Mouse (Mus musculus): ENCODE data around the gene Nudt4. TPM values are rescaled to one million over a fixed set of nuclear protein-coding genes. Genes with fewer than 3 reads are reported as not detected.
A peak's percentile ranks its signal among the peaks of the same experiment; 100 is the strongest.

Nudt4 gene
- polyA plus RNA-seq, 1 experiment from 2014 or later: 78.7 TPM

DNA sequence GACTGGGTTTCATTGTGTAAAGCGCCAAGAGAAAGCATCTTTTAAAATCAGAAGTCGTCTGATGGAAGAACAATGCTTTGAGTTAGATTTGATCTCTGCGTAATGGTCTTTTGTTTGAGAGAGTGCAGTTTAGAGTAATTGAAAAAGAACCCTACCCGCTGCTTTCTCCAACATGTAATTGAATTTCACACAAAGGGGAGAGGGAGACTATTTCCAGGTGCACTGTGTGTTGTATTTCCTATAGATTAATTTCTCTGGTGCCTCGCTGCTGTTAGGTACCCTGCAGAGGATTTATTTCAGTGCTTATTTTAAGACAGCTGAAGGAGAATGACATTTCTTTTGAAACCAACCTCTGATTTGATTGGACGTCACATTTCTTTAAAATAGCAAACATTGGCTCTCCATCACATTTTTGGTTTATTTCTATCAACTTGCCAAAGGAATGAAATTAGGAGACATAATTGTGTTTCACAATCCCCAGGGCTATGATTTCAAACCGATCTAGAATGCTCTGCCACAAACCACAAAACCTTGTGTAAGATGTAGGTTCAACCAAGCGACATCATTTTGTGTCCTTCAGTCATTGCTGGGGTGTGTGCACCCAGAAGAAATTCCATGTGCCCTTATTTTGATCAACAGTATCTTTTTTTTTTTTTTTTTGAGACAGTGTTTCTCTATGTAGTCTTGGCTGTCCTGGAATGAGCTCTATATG is 23.7 kb upstream of the Nudt4 start:
- no peak for DNase-seq (ENCODE audit: low spot score)
- WGBS: 90% methylated on average over 8 of the region's 8 CpGs

DNA sequence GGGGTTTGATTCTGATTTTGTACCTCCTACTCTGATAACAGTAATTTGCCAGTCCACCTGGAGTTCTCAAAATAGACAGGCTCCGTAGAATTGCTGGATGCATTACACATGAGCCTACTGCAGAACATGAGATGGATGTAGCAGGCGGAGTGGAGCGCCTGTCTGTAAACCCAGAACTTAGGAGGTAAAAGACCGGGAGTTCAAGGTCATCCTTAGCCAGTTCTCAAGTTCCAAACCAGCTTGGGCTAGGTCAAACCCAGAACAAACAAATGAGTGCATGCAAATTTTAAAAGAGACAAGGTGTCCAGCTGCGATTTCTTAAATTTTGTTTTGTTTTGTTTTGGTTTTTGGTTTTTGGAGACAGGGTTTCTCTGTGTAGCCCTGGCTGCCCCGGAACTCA is 21.6 kb upstream of the Nudt4 start:
- Histone ChIP-seq H3K4me1 (no peaks in the 10 kb centered on the region), H3K4me3 (no peak overlapping the region), H3K36me3 (no peaks in the 10 kb centered on the region), H3K27me3 (ENCODE audit: low read depth, poor library complexity, severe bottlenecking) (no peaks in the 10 kb centered on the region), H3K9me3 (replicated peaks) (no peaks in the 10 kb centered on the region), H3K27ac (no peak overlapping the region)
- WGBS: 88% methylated on average over 6 of the region's 6 CpGs
- no peak for DNase-seq (ENCODE audit: low spot score)

More for the DNA sequence above, 23.7 kb upstream of the Nudt4 start:
- no peaks in the 10 kb centered on the region for H3K9me3 ChIP-seq (replicated peaks)
- no peak overlapping the region for H3K27ac ChIP-seq
- no peaks in the 10 kb centered on the region for H3K27me3 ChIP-seq (ENCODE audit: low read depth, poor library complexity, severe bottlenecking)
- no peak overlapping the region for H3K4me3 ChIP-seq
- no peaks in the 10 kb centered on the region for H3K36me3 ChIP-seq
- no peaks in the 10 kb centered on the region for H3K4me1 ChIP-seq

DNA sequence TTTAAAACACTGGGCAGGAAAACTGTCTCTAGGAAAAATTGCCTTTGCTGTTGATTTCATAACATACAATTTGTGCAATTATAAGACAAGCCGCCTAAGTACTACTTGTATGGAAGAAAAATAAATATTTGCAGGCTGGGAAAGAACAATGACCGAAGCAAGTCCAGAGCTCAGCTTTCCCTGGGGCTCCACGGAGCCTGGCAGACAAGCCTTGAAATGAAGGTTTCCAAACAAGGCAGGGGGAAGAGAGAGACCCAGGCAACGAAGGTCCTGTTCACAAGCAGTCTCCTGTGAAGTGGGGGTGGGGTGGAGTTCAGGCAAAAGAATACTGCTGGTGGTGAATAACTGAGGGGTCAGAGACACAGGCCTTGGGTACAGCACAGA is 13.6 kb upstream of the Nudt4 start:
- Histone ChIP-seq H3K27me3 (ENCODE audit: low read depth, poor library complexity, severe bottlenecking) (no peaks in the 10 kb centered on the region), H3K4me1 (peaks cover 13% of the 10 kb centered on the region), H3K9me3 (replicated peaks) (no peaks in the 10 kb centered on the region), H3K27ac (peak overlapping the region; percentile 54; the same call in 1 of the 2 replicates), H3K36me3 (no peaks in the 10 kb centered on the region), H3K4me3 (no peak overlapping the region)
- no peak for DNase-seq (ENCODE audit: low spot score)
- WGBS: 55% methylated on average over 4 of the region's 4 CpGs

DNA sequence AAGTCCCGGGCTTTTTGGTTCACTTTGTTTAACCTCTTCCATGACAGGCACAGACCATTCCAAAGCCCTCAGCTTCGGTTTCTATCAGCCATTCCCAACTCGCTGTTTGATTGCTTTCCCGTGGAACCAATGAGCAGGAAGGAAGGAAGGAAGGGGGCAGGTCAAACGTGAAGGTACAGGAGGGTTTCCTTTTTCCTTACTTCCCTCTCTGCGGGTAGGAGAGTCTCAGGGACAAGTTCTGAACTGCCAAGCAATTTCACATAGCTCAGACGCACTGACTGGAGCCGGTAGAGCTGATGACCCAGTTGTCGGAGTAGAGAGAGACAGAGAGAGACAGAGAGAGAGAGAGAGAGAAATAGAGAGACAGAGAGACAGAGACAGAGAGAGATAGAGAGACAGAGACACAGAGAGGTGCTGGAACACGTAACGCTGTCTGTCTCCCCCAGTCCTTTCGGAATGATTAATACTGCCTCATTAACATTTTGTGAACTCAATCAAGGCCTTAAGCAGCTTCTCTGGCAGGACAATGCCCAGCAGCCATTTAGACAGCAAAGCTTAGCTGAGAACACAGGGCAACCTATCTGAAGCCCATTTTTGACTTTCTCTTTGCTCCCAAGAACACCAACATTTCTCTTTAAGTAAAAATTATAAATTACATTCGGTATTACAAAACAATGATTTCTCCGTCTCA is 13.1 kb upstream of the Nudt4 start:
- no peaks in the 10 kb centered on the region for H3K9me3 ChIP-seq (replicated peaks)
- H3K27me3 ChIP-seq (ENCODE audit: low read depth, poor library complexity, severe bottlenecking): no peaks in the 10 kb centered on the region
- 0 out of 2 replicates have a peak overlapping the region, but pooled peaks have one; percentile 4 for H3K27ac ChIP-seq
- WGBS: 58% methylated on average over 14 of the region's 14 CpGs
- H3K36me3 ChIP-seq: no peaks in the 10 kb centered on the region
- no peak overlapping the region for H3K4me3 ChIP-seq
- no peak for DNase-seq (ENCODE audit: low spot score)
- H3K4me1 ChIP-seq: peaks cover 13% of the 10 kb centered on the region

DNA sequence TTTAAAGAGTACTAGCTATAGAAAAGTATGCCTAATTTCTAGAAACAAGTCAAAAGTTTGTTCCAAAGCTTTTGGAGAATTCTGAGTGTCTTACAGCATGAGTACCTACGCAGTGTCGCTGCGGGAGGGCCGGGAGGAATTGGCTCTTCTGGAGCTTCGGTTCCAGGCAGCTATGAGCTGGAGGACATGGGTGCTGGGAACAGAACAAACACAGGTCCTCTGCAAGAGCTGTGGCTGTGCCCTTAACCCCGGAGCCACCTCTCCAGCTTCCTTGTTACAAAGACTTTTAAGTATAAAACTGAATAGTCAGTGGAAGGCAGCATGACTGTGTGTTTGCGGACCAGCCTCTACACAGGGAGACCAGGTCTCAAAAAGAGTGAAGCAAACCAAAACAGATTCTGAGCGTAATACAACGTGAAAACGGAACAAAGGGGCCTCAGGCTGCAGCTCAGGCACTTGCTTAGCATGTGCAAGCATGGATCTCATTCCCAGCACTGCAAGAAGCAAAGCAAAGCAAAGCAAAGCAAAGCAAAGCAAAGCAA is 12.0 kb upstream of the Nudt4 start:
- Histone ChIP-seq H3K4me3 (no peak overlapping the region), H3K4me1 (peaks cover 13% of the 10 kb centered on the region), H3K9me3 (replicated peaks) (no peaks in the 10 kb centered on the region), H3K27me3 (ENCODE audit: low read depth, poor library complexity, severe bottlenecking) (no peaks in the 10 kb centered on the region), H3K36me3 (no peaks in the 10 kb centered on the region), H3K27ac (no peak overlapping the region)
- WGBS: 84% methylated on average over 10 of the region's 10 CpGs
- DNase-seq (ENCODE audit: low spot score): no peak

DNA sequence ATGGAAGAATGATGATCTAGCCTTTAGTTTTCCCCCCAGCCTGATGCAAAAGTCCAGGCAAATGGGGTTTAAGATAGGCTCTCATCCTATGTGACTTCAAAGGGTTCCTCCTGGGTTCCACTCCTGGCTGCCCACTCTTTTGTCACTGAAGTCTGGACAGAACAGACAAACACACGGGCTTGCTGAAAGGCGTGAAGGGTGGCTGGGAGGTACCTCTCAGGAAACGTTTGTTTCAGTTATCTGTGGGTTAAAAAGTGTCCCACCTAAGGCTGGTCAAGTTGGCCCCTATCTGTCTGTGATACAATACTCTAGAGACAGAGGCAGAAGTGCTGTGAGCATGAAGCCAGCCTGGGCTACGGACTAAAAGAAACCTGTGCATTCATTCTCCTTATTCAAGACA is 11.0 kb upstream of the Nudt4 start:
- DNase-seq (ENCODE audit: low spot score): no peak
- no peak overlapping the region for H3K4me3 ChIP-seq
- H3K9me3 ChIP-seq (replicated peaks): no peaks in the 10 kb centered on the region
- H3K4me1 ChIP-seq: peaks cover 13% of the 10 kb centered on the region
- H3K27ac ChIP-seq: no peak overlapping the region
- H3K36me3 ChIP-seq: no peaks in the 10 kb centered on the region
- WGBS: 71% methylated on average over 4 of the region's 4 CpGs
- H3K27me3 ChIP-seq (ENCODE audit: low read depth, poor library complexity, severe bottlenecking): no peaks in the 10 kb centered on the region

DNA sequence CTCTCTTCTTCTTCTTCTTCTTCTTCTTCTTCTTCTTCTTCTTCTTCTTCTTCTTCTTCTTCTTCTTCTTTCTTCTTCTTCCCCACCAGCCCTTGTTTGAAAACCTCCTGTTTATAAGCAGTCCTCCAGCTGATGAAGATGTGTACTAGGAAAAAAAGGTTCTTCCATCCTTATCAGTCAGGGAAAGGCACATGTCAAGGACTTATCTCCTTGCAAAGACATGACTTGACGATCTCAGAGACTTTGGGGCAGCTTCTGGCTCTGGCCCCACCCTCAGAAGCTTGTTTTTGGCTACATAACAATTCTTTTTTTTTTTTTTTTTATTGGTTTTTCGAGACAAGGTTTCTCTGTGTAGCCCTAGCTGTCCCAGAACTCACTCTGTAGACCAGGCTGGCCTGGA is 5.5 kb upstream of the Nudt4 start:
- WGBS: 66% methylated on average over 2 of the region's 2 CpGs
- Histone ChIP-seq H3K36me3 (no peaks in the 10 kb centered on the region), H3K27me3 (ENCODE audit: low read depth, poor library complexity, severe bottlenecking) (no peaks in the 10 kb centered on the region), H3K27ac (no peak overlapping the region), H3K4me1 (peaks cover 14% of the 10 kb centered on the region), H3K4me3 (no peak overlapping the region), H3K9me3 (replicated peaks) (no peaks in the 10 kb centered on the region)
- no peak for DNase-seq (ENCODE audit: low spot score)

DNA sequence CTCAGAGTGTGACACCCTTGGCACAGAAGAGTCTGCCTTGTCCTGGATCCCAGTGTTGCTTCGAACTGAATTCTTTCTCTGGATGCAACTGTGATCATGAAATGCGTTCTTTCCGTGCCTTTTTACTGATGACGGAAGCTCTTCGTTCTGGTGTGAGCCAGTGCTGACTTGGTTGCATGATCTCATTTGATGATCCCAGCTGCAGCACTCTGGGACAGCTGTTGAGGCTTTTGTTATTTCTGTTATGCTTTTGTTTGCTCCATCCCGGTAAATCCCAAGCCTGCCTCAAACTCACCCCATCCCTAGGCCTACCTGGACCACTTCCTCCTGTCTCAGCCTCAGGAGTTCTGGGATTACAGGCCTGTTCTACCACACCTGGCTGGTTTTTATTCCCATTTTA is 4.1 kb upstream of the Nudt4 start:
- Histone ChIP-seq H3K4me3 (no peak overlapping the region), H3K27ac (no peak overlapping the region), H3K9me3 (replicated peaks) (no peaks in the 10 kb centered on the region), H3K36me3 (no peaks in the 10 kb centered on the region), H3K27me3 (ENCODE audit: low read depth, poor library complexity, severe bottlenecking) (no peaks in the 10 kb centered on the region), H3K4me1 (peaks cover 16% of the 10 kb centered on the region)
- DNase-seq (ENCODE audit: low spot score): no peak
- 89% methylated on average over 6 of the region's 6 CpGs for WGBS

DNA sequence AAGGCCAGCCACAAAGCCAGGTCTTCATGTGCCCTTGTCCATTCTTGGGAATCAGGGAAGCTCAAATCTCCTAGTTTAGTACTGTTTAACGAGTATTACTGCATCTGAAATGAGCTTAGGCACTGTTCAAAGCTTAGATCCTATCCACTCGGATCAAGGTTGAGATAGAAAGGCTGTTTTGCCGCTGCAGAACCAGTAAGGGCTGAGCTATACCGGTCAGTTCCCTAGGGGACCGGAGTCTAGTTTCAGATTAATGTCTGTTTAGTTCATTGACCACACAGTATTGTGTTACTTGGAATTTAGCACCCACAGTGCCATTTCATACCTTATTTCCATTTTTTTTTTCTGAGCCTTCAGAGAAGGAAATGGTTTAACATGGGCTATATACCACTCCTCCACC is 3.6 kb upstream of the Nudt4 start:
- Histone ChIP-seq H3K27ac (no peak overlapping the region), H3K9me3 (replicated peaks) (no peaks in the 10 kb centered on the region), H3K27me3 (ENCODE audit: low read depth, poor library complexity, severe bottlenecking) (no peaks in the 10 kb centered on the region)

DNA sequence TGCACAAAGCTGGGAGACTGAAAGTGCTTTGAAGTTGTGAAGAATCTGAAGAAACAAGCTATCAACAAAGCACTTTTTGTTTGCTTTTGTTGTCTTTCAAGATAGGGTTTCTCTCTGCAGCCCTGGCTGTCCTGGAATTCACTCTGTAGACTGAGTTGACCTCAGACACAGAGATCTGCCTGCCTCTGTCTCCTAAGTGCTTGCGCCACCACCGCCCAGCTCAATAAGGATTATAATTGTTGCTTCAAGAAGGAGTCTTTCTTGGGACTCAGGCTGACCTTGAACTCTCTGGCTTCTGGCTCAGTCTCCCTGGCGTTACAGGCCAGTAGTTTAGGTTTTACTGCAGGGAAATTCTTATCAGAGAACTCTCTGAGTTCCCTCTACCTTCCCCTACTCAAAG is 2.8 kb upstream of the Nudt4 start:
- no peaks in the 10 kb centered on the region for H3K27me3 ChIP-seq (ENCODE audit: low read depth, poor library complexity, severe bottlenecking)
- H3K9me3 ChIP-seq (replicated peaks): no peaks in the 10 kb centered on the region
- no peaks in the 10 kb centered on the region for H3K36me3 ChIP-seq
- H3K4me3 ChIP-seq: no peak overlapping the region
- peaks cover 24% of the 10 kb centered on the region for H3K4me1 ChIP-seq
- DNase-seq (ENCODE audit: low spot score): no peak
- WGBS: 88% methylated on average over 3 of the region's 3 CpGs
- no peak overlapping the region for H3K27ac ChIP-seq

More for the DNA sequence above, 3.6 kb upstream of the Nudt4 start:
- no peak overlapping the region for H3K4me3 ChIP-seq
- 75% methylated on average over 5 of the region's 5 CpGs for WGBS
- no peak for DNase-seq (ENCODE audit: low spot score)
- no peaks in the 10 kb centered on the region for H3K36me3 ChIP-seq
- peaks cover 17% of the 10 kb centered on the region for H3K4me1 ChIP-seq

DNA sequence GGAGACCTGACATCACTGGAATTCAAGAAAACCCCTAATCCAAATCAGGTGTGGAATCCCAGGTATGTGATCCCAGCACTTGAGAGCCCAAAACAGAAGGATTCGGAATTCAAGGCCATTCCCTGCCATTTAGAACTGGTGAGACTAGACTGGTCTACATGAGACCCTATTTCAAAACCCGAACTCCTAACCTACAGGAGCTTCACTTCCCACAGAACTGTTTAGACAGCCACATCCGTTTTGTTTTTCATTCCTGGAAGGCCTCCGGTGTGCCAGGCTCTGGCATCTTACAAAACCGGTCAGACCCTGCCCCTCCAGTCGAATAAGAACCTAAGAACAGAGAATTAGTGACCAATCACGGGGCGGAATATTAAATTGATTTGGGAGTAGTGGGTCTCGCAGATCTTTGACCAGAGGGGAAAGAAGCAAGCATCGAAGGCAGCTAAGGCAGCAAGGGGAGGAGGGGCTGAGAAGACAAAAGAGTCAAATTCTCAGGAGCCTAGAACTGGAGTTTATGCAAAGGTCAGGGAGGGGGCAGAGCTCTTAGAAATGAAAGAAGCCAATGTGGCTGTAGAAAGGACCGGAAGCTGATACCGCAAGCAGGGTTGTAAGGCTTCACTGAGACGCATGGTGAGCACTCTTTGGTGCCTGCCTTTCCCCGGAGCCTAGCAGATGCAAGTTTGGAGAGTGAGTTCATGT is 1.4 kb upstream of the Nudt4 start:
- Histone ChIP-seq H3K4me3 (0 out of 2 replicates have a peak overlapping the region, but pooled peaks have one; percentile 4), H3K27me3 (ENCODE audit: low read depth, poor library complexity, severe bottlenecking) (no peaks in the 10 kb centered on the region), H3K36me3 (peaks cover 4% of the 10 kb centered on the region; the same call in 1 of the 2 replicates), H3K27ac (peak overlapping the region; percentile 77), H3K9me3 (replicated peaks) (no peaks in the 10 kb centered on the region), H3K4me1 (peaks cover 30% of the 10 kb centered on the region)
- no peak for DNase-seq (ENCODE audit: low spot score)
- 27% methylated on average over 14 of the region's 14 CpGs for WGBS

DNA sequence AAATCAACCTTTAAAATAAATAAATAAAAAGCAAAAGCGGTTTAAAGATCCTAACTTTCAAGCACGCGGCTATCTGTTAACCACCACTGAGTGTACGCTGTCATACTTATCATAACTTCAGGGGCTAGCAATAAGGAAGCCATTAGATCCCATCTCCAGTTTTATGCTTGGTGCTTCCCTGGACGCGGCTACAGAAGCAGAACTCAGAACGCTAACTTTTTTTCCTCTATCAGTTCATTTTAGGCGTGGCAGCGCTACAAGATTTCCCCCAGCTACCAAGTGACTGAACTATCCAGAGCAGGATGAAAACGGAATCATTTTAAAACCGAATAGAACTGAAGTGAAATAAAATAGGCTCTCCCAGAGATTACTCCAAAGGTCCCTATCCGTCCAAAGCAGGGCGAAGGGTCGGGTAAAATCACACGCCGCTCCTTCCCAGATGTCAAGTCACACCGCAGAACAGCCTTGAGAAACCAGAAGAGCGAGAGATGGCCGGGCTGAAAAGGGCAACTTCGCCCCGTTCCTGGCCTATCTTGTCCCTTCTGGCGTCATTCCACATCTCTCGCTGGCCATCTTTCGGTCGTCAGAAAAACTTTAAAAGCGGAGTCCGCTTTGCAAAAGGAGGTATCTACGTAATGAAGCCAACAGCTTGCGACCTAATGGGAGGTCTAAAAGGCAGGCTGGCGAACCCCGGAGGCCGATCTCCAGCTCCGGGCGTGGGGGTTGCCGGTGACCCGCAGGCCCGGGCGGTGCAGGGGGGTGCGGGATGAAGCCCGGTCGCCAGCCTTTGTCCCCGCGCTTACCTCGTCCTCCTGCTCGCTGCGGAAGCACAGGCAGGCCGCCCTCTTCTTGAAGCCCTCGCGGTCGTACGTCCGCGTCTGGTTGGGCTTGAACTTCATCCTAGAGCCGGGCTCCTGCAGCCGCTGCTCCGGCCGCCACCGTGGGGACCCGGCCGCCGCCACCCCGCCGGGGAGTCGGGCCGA is 796 bp downstream of the Nudt4 start:
- DNase-seq (ENCODE audit: low spot score): peak; percentile 71
- Histone ChIP-seq H3K4me1 (peaks cover 32% of the 10 kb centered on the region), H3K27me3 (ENCODE audit: low read depth, poor library complexity, severe bottlenecking) (no peaks in the 10 kb centered on the region), H3K9me3 (replicated peaks) (no peaks in the 10 kb centered on the region), H3K36me3 (peaks cover 21% of the 10 kb centered on the region), H3K27ac (peak overlapping the region; percentile 96), H3K4me3 (peak overlapping the region; percentile 92)
- under 1% methylated on average over 65 of the region's 65 CpGs for WGBS

All from limb, embryonic 10.5 days (tissue).